Mouse (Mus musculus): ENCODE measurements around the gene Uba2.
A peak's percentile ranks its signal among the peaks of the same experiment; 100 is the strongest.
"Not testable (repeated sequence)": the region's sequence is repeated elsewhere in the genome, so short reads cannot be mapped to it uniquely, and the experiment has no call there.

Uba2 gene

DNA sequence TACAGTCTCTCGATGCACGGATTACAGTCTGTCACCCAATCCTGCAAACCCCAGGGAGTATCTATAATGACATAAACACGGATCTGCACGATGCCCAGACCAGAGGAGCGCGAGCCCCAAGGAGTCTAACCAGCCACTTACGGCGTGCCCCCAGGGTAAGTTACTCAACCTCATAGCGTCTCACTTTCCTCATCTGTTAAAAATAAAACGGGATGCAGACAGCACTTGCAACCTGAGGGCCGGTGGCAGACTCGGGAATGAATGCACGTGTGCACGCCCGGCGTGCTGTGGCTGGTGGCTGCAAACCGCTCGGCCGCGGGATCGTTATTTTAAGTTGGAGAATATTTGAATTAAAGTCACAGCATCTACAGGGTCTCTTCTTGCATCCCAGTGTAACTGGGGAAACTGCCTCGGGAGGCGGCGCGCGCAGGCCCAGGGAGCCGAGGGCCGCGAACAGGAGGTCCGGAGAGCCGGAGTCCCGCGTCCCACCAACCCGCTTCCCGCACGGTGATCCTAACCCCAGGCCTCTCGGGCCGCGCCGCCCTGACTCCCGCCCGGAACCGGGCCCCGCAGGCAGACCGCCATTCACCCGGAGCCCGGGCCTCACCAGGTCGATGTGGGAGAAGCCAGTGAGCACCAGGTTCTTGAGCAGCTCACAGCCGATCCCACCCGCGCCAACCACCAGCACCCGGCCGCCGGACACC is 1.5 kb downstream of the Uba2 start:
- DNase-seq (ENCODE audit: low read depth, low spot score) = no peak

DNA sequence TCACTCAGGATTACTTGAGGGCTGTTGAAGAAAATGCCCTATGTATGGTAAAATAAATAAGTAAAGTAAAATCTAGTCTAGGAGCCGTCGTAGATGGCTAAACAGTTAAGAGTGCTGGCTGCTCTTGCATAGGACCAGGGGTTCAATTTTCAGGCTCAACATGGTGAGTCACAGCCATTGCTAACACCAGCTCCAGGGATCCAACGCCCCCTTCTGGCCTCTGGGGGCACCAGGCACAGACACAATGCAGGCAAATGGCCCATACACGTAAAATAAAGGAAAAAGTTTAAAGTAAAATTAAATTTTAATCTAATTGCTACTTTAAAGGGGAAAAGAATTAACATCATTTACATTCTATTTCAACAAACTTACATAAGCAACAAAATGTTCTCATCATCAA is 2.5 kb downstream of the Uba2 start:
- no peak for DNase-seq (ENCODE audit: low read depth, low spot score)

DNA sequence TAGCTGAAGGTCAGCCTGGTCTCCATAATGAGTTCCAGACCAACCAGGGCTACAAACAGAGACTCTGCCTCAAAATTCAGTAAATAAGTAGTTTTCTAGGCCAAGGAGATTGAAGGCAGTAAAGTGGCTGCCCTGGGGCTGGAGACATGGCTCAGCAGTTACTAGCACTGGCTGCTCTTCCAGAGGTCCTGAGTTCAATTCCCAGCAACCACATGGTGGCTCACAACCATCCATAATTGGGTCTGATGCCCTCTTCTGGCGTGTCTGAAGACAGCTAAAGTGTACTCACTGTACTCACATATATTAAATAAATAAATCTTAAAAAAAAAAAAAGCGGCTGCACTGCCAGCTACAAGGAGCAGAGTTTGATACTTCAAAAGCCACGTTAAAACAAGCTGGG is 3.4 kb downstream of the Uba2 start:
- DNase-seq (ENCODE audit: low read depth, low spot score) = no peak

DNA sequence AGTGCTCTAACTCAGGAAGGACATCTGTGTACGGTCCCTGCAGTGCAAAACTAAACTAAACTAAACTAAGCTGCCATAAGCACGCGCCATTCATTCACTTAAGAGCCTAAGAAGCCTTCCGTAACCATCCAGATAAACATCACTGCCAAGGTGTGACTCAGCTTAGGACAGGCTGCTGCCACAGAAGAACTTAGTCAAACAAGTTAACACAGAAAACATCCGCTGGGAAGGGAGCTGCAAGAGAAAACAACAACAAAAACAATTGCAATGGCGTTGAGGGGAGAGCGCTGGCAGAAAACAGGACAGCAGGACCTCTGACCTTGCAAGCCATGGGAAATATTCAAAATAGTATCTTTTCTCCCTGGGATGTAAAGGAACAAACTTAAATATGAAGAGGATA is 4.7 kb downstream of the Uba2 start:
- DNase-seq (ENCODE audit: low read depth, low spot score) = no peak

GRCm38 (mm10) chr7:34159167-34159566 is 10.2 kb downstream of the Uba2 start:
- no peak for DNase-seq (ENCODE audit: low read depth, low spot score)

DNA sequence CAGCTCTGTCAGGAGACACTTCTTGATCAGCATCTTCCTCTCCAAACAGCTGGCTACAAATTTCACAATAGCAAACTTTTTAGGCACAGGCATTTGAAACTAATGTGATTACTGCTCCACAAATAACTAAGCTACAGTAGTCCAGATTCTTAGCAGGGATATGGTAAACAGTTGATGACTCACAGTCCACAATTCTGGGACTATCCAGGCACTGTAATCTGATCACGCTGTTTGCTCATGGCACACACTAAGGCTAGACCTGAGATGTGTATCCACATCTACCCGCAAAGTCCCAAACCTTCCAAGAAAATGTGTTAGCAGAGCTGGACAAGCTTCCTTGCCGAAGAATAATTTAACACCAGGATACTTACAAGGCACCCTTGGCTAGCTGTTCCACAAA is 11.4 kb downstream of the Uba2 start:
- no peak for DNase-seq (ENCODE audit: low read depth, low spot score)

- no peak for DNase-seq (ENCODE audit: low read depth, low spot score)
These were observed 22.2 kb downstream of the Uba2 start for GRCm38 (mm10) chr7:34147193-34147592.

GRCm38 (mm10) chr7:34141123-34141522 is 28.3 kb downstream of the Uba2 start:
- peak; percentile 33 for DNase-seq (ENCODE audit: low read depth, low spot score)

GRCm38 (mm10) chr7:34139493-34139892 is 29.9 kb downstream of the Uba2 start:
- no peak for DNase-seq (ENCODE audit: low read depth, low spot score)

DNA sequence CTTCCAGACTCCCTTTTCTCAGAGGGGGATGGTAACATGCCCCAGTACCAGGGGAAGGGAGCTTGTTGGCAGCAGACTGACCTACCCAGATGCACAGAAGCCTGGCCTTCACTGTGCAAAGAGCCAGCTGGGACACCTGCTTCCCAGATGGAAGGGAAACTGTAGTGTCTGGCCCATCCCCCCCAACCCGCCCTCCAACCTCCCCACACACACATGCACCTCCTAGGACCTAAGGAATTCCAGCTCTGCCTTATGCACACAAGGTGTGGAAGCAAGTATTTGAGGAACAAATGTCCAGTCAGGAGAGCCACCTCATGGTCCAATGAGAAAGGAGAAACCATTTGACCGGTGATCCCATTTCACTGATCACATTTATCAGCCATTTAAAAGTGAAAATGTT is 35.1 kb downstream of the Uba2 start:
- no peak for DNase-seq (ENCODE audit: low read depth, low spot score)

DNA sequence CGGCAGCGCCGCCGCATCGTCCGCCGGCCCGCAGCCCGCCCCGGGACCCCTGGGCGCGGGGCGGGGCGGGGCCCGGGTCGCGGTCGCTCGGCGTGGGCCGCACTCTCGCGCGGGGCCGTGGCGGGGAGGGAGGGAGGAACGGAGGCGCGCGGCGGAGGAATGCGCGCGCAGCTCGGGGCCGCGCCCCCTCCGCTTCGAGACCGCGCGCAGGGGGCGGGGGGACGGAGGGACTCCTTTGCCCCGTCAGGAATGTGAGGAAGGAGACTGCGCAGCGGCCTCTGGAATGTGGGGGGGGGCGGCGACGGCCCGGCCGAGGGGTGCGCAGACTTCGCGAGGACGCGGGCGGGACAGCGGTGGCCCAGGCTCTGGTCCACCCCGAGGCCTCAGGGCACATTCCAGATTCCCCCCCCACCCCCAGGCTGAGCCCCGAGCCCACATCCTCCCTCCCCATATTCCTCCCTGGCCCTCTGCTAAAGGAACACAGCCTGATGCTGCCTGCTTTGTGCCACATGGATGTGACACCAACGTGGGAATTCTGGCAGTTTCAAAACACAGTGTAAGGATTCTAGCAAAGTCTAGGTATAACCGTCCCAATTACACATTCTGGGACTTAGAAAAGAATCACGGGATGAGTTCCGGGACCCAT is 36.2 kb downstream of the Uba2 start, which contains the start of gene Wtip:
Gene Wtip (minus strand): TSS at position 152 of the 646 bp plus-strand sequence.
- DNase-seq (ENCODE audit: low read depth, low spot score) = peak; percentile 70

DNA sequence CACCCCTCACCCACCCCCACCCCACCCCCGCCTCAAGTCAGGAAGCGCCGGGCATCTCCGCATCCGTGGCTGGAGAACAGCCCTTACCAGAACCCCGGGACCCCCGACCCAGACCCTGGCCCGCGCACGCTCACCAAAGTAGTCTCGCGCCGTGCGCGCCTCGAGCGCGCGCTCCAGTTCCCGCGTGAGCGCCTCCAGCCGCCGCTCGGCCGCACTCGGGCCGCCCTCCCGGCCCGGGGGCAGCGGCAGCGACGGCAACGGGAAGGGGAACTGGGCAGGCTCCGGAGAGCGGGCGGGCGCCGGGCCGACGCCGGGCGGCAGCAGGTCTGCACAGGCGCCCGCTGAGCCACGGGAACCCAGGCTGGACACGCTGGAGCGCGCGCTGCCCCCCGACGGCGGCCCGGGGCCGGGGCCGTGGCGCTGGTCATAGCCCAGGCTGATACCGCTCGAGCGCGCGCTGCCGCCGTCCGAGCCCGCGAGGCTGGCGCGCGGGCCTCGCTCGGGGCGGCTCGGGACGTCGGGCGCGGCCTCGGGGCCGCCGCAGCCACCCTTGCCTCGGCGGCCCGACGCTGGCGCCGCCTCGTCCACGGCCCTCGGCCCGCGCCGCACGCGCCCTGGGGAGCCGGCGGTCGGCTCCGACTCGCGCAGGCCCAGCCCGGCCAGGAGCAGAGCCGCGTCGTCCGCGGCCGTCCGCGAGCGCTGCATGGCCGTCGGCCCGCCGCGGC is 36.9 kb downstream of the Uba2 start:
- DNase-seq (ENCODE audit: low read depth, low spot score) = no peak

- DNase-seq (ENCODE audit: low read depth, low spot score) = no peak
These were observed 37.4 kb downstream of the Uba2 start for GRCm38 (mm10) chr7:34131959-34132354.

GRCm38 (mm10) chr7:34131118-34131517 is 38.3 kb downstream of the Uba2 start:
- no peak for DNase-seq (ENCODE audit: low read depth, low spot score)

DNA sequence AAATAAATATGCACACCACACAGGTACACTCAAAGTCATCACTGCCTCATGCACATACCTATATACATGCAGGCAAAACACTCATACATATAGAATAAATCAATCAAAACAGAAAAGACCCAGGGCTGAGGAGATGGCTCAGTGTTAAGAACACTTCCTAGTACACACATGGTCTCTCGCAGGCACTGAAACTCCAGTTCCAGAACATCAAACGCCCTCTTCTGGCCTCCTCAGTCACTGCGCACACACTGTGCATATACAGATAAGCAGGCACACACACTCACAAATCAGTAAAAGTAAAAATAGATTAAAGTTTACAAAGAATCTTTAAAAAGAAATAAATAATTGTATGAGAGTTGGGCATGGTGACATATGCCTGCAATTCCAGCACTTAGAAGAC is 43.1 kb downstream of the Uba2 start:
- no peak for DNase-seq (ENCODE audit: low read depth, low spot score)

DNA sequence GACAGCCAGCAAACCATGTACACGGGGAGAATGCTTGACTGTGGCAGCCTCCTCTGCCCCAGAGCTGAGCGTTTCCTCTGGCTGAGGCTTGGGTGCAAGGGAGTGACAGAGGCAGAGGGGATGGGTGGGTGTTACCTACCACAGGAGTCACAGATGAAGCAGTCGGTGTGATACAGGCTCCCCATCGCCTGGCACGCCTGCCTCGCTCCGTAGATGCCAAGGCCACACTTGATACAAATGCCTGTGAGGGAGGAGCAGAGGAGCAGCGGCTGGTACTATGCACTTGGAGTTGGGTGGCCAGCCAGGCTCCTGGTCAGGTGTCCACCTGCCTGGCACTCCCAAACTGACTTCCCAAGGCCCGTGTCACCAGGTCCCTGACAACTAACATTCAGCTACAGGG is 44.1 kb downstream of the Uba2 start:
- no peak for DNase-seq (ENCODE audit: low read depth, low spot score)

GRCm38 (mm10) chr7:34122987-34123720 is 46.2 kb downstream of the Uba2 start:
- no peak for DNase-seq (ENCODE audit: low read depth, low spot score)

GRCm38 (mm10) chr7:34120636-34121035 is 48.8 kb downstream of the Uba2 start:
- not testable (repeated sequence) for DNase-seq (ENCODE audit: low read depth, low spot score)

DNA sequence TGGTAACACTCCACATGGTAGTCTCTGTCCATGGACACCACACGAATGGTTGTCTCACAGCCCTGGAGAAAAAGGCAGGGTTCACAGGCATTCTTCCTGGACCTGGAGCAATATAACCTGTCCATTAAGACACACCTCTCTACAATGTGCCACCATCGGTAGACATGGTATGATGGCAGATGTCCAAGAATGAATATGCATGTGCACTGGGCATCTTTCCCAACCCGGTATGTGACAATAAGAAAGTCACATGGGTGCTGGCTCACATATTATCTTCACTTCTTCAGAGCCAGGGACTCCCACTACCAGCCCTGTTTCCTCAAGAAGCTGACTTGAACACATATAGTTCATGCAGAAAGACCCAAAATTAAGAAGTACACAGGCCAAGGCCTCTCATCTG is 52.8 kb downstream of the Uba2 start:
- DNase-seq (ENCODE audit: low read depth, low spot score) = no peak

DNA sequence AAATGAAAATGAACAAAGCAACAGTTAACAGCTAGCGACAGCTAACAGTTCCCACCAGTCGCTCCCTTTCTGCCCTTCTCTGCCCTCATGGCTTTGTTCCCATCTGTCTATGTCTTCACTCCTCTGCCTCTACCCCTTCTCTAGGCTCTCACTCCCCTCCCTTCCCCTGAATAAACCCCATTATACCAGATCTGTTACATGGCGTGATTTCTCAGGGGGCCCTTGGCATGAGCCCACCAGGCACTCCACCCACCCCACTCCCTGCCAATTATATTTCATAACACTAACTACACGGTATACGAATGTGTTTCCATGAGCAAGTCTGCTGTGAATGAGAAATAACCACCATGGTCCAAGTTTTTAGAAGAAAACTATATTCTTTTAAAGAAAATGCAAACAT is 60.2 kb downstream of the Uba2 start:
- DNase-seq (ENCODE audit: low read depth, low spot score) = no peak

GRCm38 (mm10) chr7:34101276-34101675 is 68.1 kb downstream of the Uba2 start:
- DNase-seq (ENCODE audit: low read depth, low spot score) = no peak

DNA sequence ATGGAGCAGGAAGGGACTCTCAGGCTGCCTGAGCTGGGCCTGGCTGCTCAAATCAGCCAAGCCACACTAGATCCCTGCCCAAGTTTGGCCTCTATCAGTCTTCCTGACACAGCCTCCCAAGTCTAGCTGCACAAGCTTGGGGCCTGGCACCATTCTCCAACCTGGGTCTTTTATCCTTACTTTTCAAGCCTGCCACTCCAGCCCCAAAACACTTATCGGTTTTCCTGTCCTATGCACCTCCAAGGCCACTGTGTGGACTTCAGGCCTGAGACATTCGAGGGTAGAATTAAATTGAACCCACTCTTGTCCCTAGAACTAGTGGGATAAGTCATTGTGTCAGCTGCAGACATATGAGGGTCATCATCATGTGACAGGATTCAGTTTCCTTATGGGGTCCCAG is 69.4 kb downstream of the Uba2 start:
- no peak for DNase-seq (ENCODE audit: low read depth, low spot score)
